Mouse (Mus musculus) MEL (cell line): ENCODE data around the gene Nlgn1. TPM values are rescaled to one million over a fixed set of nuclear protein-coding genes. Genes with fewer than 3 reads are reported as not detected.

Experiments
- DNase-seq: peaks from one replicate; pipeline ENCODE4 v3.0.0; 2011; ENCODE audit warnings: low read depth, low spot score
- H3K27ac ChIP-seq: 2 replicates; pipeline ENCODE4 v1.5.1; 2012; ENCODE audit warnings: low read depth, mild to moderate bottlenecking, control low read depth, low read length, moderate library complexity; ENCODE audit not compliant: control insufficient read depth
- H3K27me3 ChIP-seq, 2 experiments: fragments of 150-350 bp in 1 of 2; sonication (generic) in 1 of 2; 2 replicates each; pipeline ENCODE4 v1.6.1; 2012; ENCODE audit warnings: low read length in 2 of 2, mild to moderate bottlenecking in 2 of 2, improper control_type of control experiment in 1 of 2, moderate library complexity in 1 of 2; ENCODE audit not compliant: insufficient read depth in 2 of 2, control insufficient read depth in 1 of 2
- H3K36me3 ChIP-seq, 2 experiments: 2 replicates each; pipeline ENCODE4 v1.6.1; 2012 to 2014; ENCODE audit warnings: low read length in 2 of 2, improper control_type of control experiment in 1 of 2, inconsistent platforms in 1 of 2, mild to moderate bottlenecking in 1 of 2; ENCODE audit not compliant: insufficient read depth in 2 of 2, control insufficient read depth in 1 of 2
- H3K4me1 ChIP-seq, 2 experiments: fragments of 150-350 bp in 1 of 2; sonication (generic) in 1 of 2; 2 replicates each; pipeline ENCODE4 v1.6.1; 2012; ENCODE audit warnings: low read length in 2 of 2, improper control_type of control experiment in 1 of 2, mild to moderate bottlenecking in 1 of 2; ENCODE audit not compliant: insufficient read depth in 2 of 2, control insufficient read depth in 1 of 2
- H3K4me3 ChIP-seq, 2 experiments: fragments of 150-350 bp in 1 of 2; sonication (generic) in 1 of 2; 2 replicates each; pipeline ENCODE4 v1.5.1; 2012; ENCODE audit warnings: low read depth in 2 of 2, low read length in 2 of 2, mild to moderate bottlenecking in 2 of 2, moderate library complexity in 2 of 2, control low read depth in 1 of 2, improper control_type of control experiment in 1 of 2; ENCODE audit not compliant: control insufficient read depth in 1 of 2, insufficient read depth in 1 of 2
- H3K79me2 ChIP-seq: 2 replicates; pipeline ENCODE4 v1.6.1; 2012; ENCODE audit warnings: mild to moderate bottlenecking, low read length, moderate library complexity; ENCODE audit not compliant: control insufficient read depth, poor library complexity, insufficient read depth
- H3K9ac ChIP-seq: 2 replicates; pipeline ENCODE4 v1.6.1; 2012; ENCODE audit warnings: low read depth, mild to moderate bottlenecking, control low read depth, low read length, moderate library complexity; ENCODE audit not compliant: control insufficient read depth, poor library complexity, severe bottlenecking
- H3K9me3 ChIP-seq: fragments of 150-350 bp; sonication (generic); replicated peaks from 2 replicates; pipeline ENCODE4 v1.6.1; 2012; ENCODE audit warnings: mild to moderate bottlenecking, low read length, improper control_type of control experiment, moderate library complexity; ENCODE audit not compliant: insufficient read depth
- CHD1 ChIP-seq: IDR thresholded peaks from 2 replicates; pipeline ENCODE4 v1.6.1; 2012; ENCODE audit warnings: low read depth, mild to moderate bottlenecking, inconsistent platforms, low read length, improper control_type of control experiment
- CHD2 ChIP-seq: IDR thresholded peaks from 2 replicates; pipeline ENCODE4 v1.6.1; 2011; ENCODE audit warnings: low read length, improper control_type of control experiment
- E2F4 ChIP-seq: IDR thresholded peaks from 2 replicates; pipeline ENCODE4 v1.6.1; 2011; ENCODE audit warnings: low read depth, low read length, improper control_type of control experiment, borderline replicate concordance
- ELF1 ChIP-seq: IDR thresholded peaks from 2 replicates; pipeline ENCODE4 v1.6.1; 2014; ENCODE audit warnings: low read depth, mild to moderate bottlenecking, inconsistent platforms, low read length, improper control_type of control experiment, moderate library complexity
- GABPA ChIP-seq: IDR thresholded peaks from 2 replicates; pipeline ENCODE4 v1.6.1; 2012; ENCODE audit warnings: low read depth, mild to moderate bottlenecking, inconsistent platforms, low read length, improper control_type of control experiment, moderate library complexity
- KAT2A ChIP-seq: conservative IDR thresholded peaks from 2 replicates; pipeline ENCODE4 v1.6.1; 2012; ENCODE audit warnings: low read depth, low read length, improper control_type of control experiment, inconsistent platforms
- MAX ChIP-seq: IDR thresholded peaks from 2 replicates; pipeline ENCODE4 v1.6.1; 2011; ENCODE audit warnings: low read length, improper control_type of control experiment
- MYB ChIP-seq: IDR thresholded peaks from 2 replicates; pipeline ENCODE4 v1.6.1; 2011; ENCODE audit warnings: mild to moderate bottlenecking, low read depth, low read length, improper control_type of control experiment
- MYC ChIP-seq: IDR thresholded peaks from 2 replicates; pipeline ENCODE4 v1.6.1; 2011; ENCODE audit warnings: low read depth, mild to moderate bottlenecking, low read length, improper control_type of control experiment, moderate library complexity
- NELFE ChIP-seq: IDR thresholded peaks from 2 replicates; pipeline ENCODE4 v1.6.1; 2011; ENCODE audit warnings: low read depth, low read length, improper control_type of control experiment
- POLR2A ChIP-seq, 2 experiments: IDR thresholded peaks; 2 replicates each; pipeline ENCODE4 v1.6.1; 2011 to 2012; ENCODE audit warnings: low read length in 2 of 2, mild to moderate bottlenecking in 2 of 2, control low read depth in 1 of 2, improper control_type of control experiment in 1 of 2, low read depth in 1 of 2, moderate library complexity in 1 of 2; ENCODE audit not compliant: control insufficient read depth in 1 of 2, insufficient read depth in 1 of 2, poor library complexity in 1 of 2
- POLR2AphosphoS5 ChIP-seq: IDR thresholded peaks from 2 replicates; pipeline ENCODE4 v1.6.1; 2012; ENCODE audit warnings: low read depth, borderline replicate concordance, mild to moderate bottlenecking, inconsistent platforms, low read length, moderate library complexity, mixed read lengths
- TAL1 ChIP-seq: IDR thresholded peaks from 2 replicates; pipeline ENCODE4 v1.6.1; 2012; ENCODE audit warnings: mild to moderate bottlenecking, inconsistent platforms, low read length, moderate library complexity, mixed read lengths
- TBP ChIP-seq: IDR thresholded peaks from 2 replicates; pipeline ENCODE4 v1.8.0; 2011; ENCODE audit warnings: low read depth, low read length, improper control_type of control experiment
- TCF12 ChIP-seq: IDR thresholded peaks from 2 replicates; pipeline ENCODE4 v1.6.1; 2014; ENCODE audit warnings: low read depth, mild to moderate bottlenecking, inconsistent platforms, low read length, improper control_type of control experiment, moderate library complexity
- UBTF ChIP-seq: IDR thresholded peaks from 2 replicates; pipeline ENCODE4 v1.6.1; 2012; ENCODE audit warnings: low read depth, mild to moderate bottlenecking, inconsistent platforms, low read length, improper control_type of control experiment, moderate library complexity, borderline replicate concordance; ENCODE audit not compliant: insufficient read depth
- USF1 ChIP-seq: IDR thresholded peaks from 2 replicates; pipeline ENCODE4 v1.6.1; 2014; ENCODE audit warnings: low read depth, mild to moderate bottlenecking, inconsistent platforms, low read length, improper control_type of control experiment, moderate library complexity
- USF2 ChIP-seq, 2 experiments: IDR thresholded peaks; 2 replicates each; pipeline ENCODE4 v1.6.1; 2011 to 2012; ENCODE audit warnings: improper control_type of control experiment in 2 of 2, low read length in 2 of 2, borderline replicate concordance in 1 of 2, inconsistent platforms in 1 of 2, low read depth in 1 of 2, mild to moderate bottlenecking in 1 of 2; ENCODE audit not compliant: insufficient read depth in 1 of 2
- ZMIZ1 ChIP-seq: IDR thresholded peaks from 2 replicates; pipeline ENCODE4 v1.6.1; 2012; ENCODE audit warnings: low read depth, mild to moderate bottlenecking, inconsistent platforms, low read length, improper control_type of control experiment, moderate library complexity
- polyA plus RNA-seq, 2 experiments: library from polyadenylated mRNA; stranded (reverse) in 1 of 2; unstranded in 1 of 2; fragments of >175 nt in 1 of 2; fragments of >200 nt in 1 of 2; gene quantifications; 2 replicates each; pipeline versions ENCODE4 v1.2.1 to v1.2.4; 2012; ENCODE audit warnings: low replicate concordance in 2 of 2, low read depth in 1 of 2; ENCODE audit not compliant: insufficient read length in 2 of 2, insufficient read depth in 1 of 2, missing spikeins in 1 of 2
- total RNA-seq: library from RNA; depleted of rRNA; stranded (reverse); fragments of 300-350 nt; gene quantifications from 2 replicates; pipeline ENCODE4 v1.2.3, GENCODE M21; 2012

The Nlgn1 gene
- total and polyA plus RNA-seq, 3 experiments, result not detected

DNA sequence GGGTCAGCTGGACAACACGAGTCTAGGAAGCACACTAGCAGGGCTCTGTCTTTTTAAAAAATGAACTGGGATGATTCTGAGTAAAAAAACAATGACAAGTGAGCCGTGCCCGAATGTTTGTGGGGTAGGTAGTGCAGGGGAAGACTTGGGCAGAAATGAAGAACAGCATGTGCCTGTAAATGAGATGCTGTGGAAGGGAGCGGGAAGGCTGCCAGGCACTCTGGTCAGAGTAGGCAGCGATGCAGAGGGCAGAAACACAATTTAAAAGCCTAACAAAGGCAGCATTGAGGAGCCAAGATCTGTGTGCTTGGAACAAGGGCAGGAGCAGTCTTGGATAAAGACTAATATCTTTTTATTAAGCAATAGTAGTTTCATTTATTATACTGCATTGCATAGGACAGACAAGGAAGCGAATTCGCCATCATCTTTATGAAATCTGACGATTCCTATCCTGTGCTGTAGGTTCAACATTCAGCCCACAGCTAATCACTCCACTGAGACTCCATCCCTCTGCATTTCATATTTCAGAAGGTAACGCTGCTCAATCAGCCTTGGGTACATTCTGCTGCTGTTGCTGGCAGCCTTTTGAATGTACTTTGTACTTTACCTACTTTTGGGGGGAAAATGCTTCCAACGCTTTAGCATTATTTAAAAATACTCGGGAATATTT is 429.0 kb downstream of the Nlgn1 start:
- Histone ChIP-seq H3K79me2 (no peaks in the 10 kb centered on the region), H3K27me3 (no peaks in the 10 kb centered on the region), H3K4me1 (no peaks in the 10 kb centered on the region), H3K36me3 (no peaks in the 10 kb centered on the region), H3K4me3 (no peak overlapping the region), H3K9me3 (no peaks in the 10 kb centered on the region), H3K9ac (no peak overlapping the region), H3K27ac (no peak overlapping the region)
- no peak for DNase-seq
- no peak for TF ChIP-seq TCF12
- no peak for TF ChIP-seq E2F4
- no peak for TF ChIP-seq POLR2A (IDR thresholded peaks at IDR 0.05; ENCODE audit: control insufficient read depth in 1 of 2, insufficient read depth in 1 of 2, low read depth in 1 of 2, low read length in 2 of 2, poor library complexity in 1 of 2)
- no peak for TF ChIP-seq KAT2A
- no peak for TF ChIP-seq USF2 (IDR thresholded peaks at IDR 0.05; ENCODE audit: borderline replicate concordance in 1 of 2, insufficient read depth in 1 of 2, low read depth in 1 of 2, low read length in 2 of 2)
- TF ChIP-seq USF1, result no peak
- TF ChIP-seq GABPA, result no peak
- TF ChIP-seq MAX, result no peak
- no peak for TF ChIP-seq POLR2AphosphoS5
- TF ChIP-seq CHD2, result no peak
- no peak for TF ChIP-seq MYC

GRCm38 (mm10) chr3:25897456-25897855 is 434.8 kb downstream of the Nlgn1 start:
- TF ChIP-seq TBP, result no peak
- no peak for TF ChIP-seq MYB
- TF ChIP-seq CHD1, result no peak
- TF ChIP-seq TCF12, result no peak
- TF ChIP-seq POLR2A (IDR thresholded peaks at IDR 0.05; ENCODE audit: control insufficient read depth in 1 of 2, insufficient read depth in 1 of 2, low read depth in 1 of 2, low read length in 2 of 2, poor library complexity in 1 of 2), result no peak
- TF ChIP-seq POLR2AphosphoS5, result no peak
- TF ChIP-seq NELFE, result no peak
- no peak for TF ChIP-seq MAX
- TF ChIP-seq ELF1, result no peak
- TF ChIP-seq UBTF, result no peak
- TF ChIP-seq TAL1, result no peak
- TF ChIP-seq ZMIZ1, result no peak
- H3K27ac ChIP-seq, result no peak overlapping the region
- H3K4me3 ChIP-seq, result no peak overlapping the region
- no peak for DNase-seq
- no peaks in the 10 kb centered on the region for H3K9me3 ChIP-seq
- H3K79me2 ChIP-seq, result no peaks in the 10 kb centered on the region
- H3K9ac ChIP-seq, result no peak overlapping the region
- no peaks in the 10 kb centered on the region for H3K36me3 ChIP-seq
- H3K27me3 ChIP-seq, result no peaks in the 10 kb centered on the region
- H3K4me1 ChIP-seq, result no peaks in the 10 kb centered on the region
